Mouse (Mus musculus): Measurements from ENCODE around the gene Arhgef28. TPM values are rescaled to one million over a fixed set of nuclear protein-coding genes. Genes with fewer than 3 reads are reported as not detected.
A peak's percentile ranks its signal among the peaks of the same experiment; 100 is the strongest.

Gene Arhgef28
- polyA plus RNA-seq, 1 experiment, result 3.3 TPM

- H3K36me3 ChIP-seq (ENCODE audit: control insufficient read depth, insufficient read depth, low read length), result no peaks in the 10 kb centered on the region
- H3K27ac ChIP-seq (ENCODE audit: insufficient read depth, low read depth, low read length), result no peak overlapping the region
- TF ChIP-seq CTCF (IDR thresholded peaks at IDR 0.05; ENCODE audit: extremely low read depth, insufficient read length, insufficient replicate concordance, low read depth, low read length), result no peak
- no peak for TF ChIP-seq POLR2A (IDR thresholded peaks at IDR 0.05; ENCODE audit: low read depth, low read length)
- H3K27me3 ChIP-seq (ENCODE audit: control insufficient read depth, insufficient read depth, low read length), result no peaks in the 10 kb centered on the region
- WGBS, result 2% methylated on average over 13 of the region's 13 CpGs
- H3K4me1 ChIP-seq (ENCODE audit: control insufficient read depth, insufficient read depth, insufficient read length, low read length), result peaks cover 8% of the 10 kb centered on the region; the same call in 1 of the 2 replicates
- peak overlapping the region; percentile 85 for H3K4me3 ChIP-seq (ENCODE audit: low read depth, low read length)
Observed at GRCm38 (mm10) chr13:98206546-98206870, 269 bp upstream of the Arhgef28 start.

- no peak for TF ChIP-seq CTCF (IDR thresholded peaks at IDR 0.05; ENCODE audit: extremely low read depth, insufficient read length, insufficient replicate concordance, low read depth, low read length)
- no peak for TF ChIP-seq POLR2A (IDR thresholded peaks at IDR 0.05; ENCODE audit: low read depth, low read length)
- Histone ChIP-seq H3K4me1 (ENCODE audit: control insufficient read depth, insufficient read depth, insufficient read length, low read length) (peaks cover 8% of the 10 kb centered on the region; the same call in 1 of the 2 replicates), H3K27ac (ENCODE audit: insufficient read depth, low read depth, low read length) (0 out of 2 replicates have a peak overlapping the region, but pooled peaks have one; percentile 35), H3K36me3 (ENCODE audit: control insufficient read depth, insufficient read depth, low read length) (no peaks in the 10 kb centered on the region; the same call in 1 of the 2 replicates), H3K27me3 (ENCODE audit: control insufficient read depth, insufficient read depth, low read length) (no peaks in the 10 kb centered on the region), H3K4me3 (ENCODE audit: low read depth, low read length) (peak overlapping the region; percentile 85)
- 18% methylated on average over 8 of the region's 8 CpGs for WGBS
Observed at GRCm38 (mm10) chr13:98205111-98205510, 1.1 kb downstream of the Arhgef28 start.

- Histone ChIP-seq H3K27ac (ENCODE audit: insufficient read depth, low read depth, low read length) (no peak overlapping the region), H3K4me1 (ENCODE audit: control insufficient read depth, insufficient read depth, insufficient read length, low read length) (peaks cover 8% of the 10 kb centered on the region; the same call in 1 of the 2 replicates), H3K4me3 (ENCODE audit: low read depth, low read length) (no peak overlapping the region), H3K27me3 (ENCODE audit: control insufficient read depth, insufficient read depth, low read length) (no peaks in the 10 kb centered on the region), H3K36me3 (ENCODE audit: control insufficient read depth, insufficient read depth, low read length) (no peaks in the 10 kb centered on the region; the same call in 1 of the 2 replicates)
- TF ChIP-seq CTCF (IDR thresholded peaks at IDR 0.05; ENCODE audit: extremely low read depth, insufficient read length, insufficient replicate concordance, low read depth, low read length), result no peak
- TF ChIP-seq POLR2A (IDR thresholded peaks at IDR 0.05; ENCODE audit: low read depth, low read length), result no peak
- WGBS, result 30% methylated on average over 8 of the region's 8 CpGs
Observed at GRCm38 (mm10) chr13:98204371-98204770, 1.9 kb downstream of the Arhgef28 start.

GRCm38 (mm10) chr13:98201436-98201835, 4.8 kb downstream of the Arhgef28 start:
- WGBS, result 31% methylated on average over 9 of the region's 9 CpGs
- no peaks in the 10 kb centered on the region; the same call in 1 of the 2 replicates for H3K36me3 ChIP-seq (ENCODE audit: control insufficient read depth, insufficient read depth, low read length)

GRCm38 (mm10) chr13:98192596-98192995, 13.6 kb downstream of the Arhgef28 start:
- no peaks in the 10 kb centered on the region for H3K27me3 ChIP-seq (ENCODE audit: control insufficient read depth, insufficient read depth, low read length)
- no peaks in the 10 kb centered on the region for H3K36me3 ChIP-seq (ENCODE audit: control insufficient read depth, insufficient read depth, low read length)
- TF ChIP-seq POLR2A (IDR thresholded peaks at IDR 0.05; ENCODE audit: low read depth, low read length) (no peak), CTCF (IDR thresholded peaks at IDR 0.05; ENCODE audit: extremely low read depth, insufficient read length, insufficient replicate concordance, low read depth, low read length) (no peak)
- H3K4me1 ChIP-seq (ENCODE audit: control insufficient read depth, insufficient read depth, insufficient read length, low read length), result no peaks in the 10 kb centered on the region
- 77% methylated on average over 10 of the region's 10 CpGs for WGBS
- H3K27ac ChIP-seq (ENCODE audit: insufficient read depth, low read depth, low read length), result no peak overlapping the region
- H3K4me3 ChIP-seq (ENCODE audit: low read depth, low read length), result no peak overlapping the region

More at GRCm38 (mm10) chr13:98201436-98201835, 4.8 kb downstream of the Arhgef28 start:
- no peaks in the 10 kb centered on the region for H3K27me3 ChIP-seq (ENCODE audit: control insufficient read depth, insufficient read depth, low read length)
- 0 out of 2 replicates have a peak overlapping the region, but pooled peaks have one; percentile 3 for H3K27ac ChIP-seq (ENCODE audit: insufficient read depth, low read depth, low read length)
- peaks cover 8% of the 10 kb centered on the region; the same call in 1 of the 2 replicates for H3K4me1 ChIP-seq (ENCODE audit: control insufficient read depth, insufficient read depth, insufficient read length, low read length)
- no peak overlapping the region for H3K4me3 ChIP-seq (ENCODE audit: low read depth, low read length)
- TF ChIP-seq POLR2A (IDR thresholded peaks at IDR 0.05; ENCODE audit: low read depth, low read length) (no peak), CTCF (IDR thresholded peaks at IDR 0.05; ENCODE audit: extremely low read depth, insufficient read length, insufficient replicate concordance, low read depth, low read length) (no peak)

- Histone ChIP-seq H3K4me1 (ENCODE audit: control insufficient read depth, insufficient read depth, insufficient read length, low read length) (peaks cover 2% of the 10 kb centered on the region; the same call in 1 of the 2 replicates), H3K27ac (ENCODE audit: insufficient read depth, low read depth, low read length) (no peak overlapping the region), H3K36me3 (ENCODE audit: control insufficient read depth, insufficient read depth, low read length) (no peaks in the 10 kb centered on the region), H3K27me3 (ENCODE audit: control insufficient read depth, insufficient read depth, low read length) (no peaks in the 10 kb centered on the region), H3K4me3 (ENCODE audit: low read depth, low read length) (no peak overlapping the region)
- WGBS, result 95% methylated on average over 2 of the region's 2 CpGs
- TF ChIP-seq CTCF (IDR thresholded peaks at IDR 0.05; ENCODE audit: extremely low read depth, insufficient read length, insufficient replicate concordance, low read depth, low read length) (no peak), POLR2A (IDR thresholded peaks at IDR 0.05; ENCODE audit: low read depth, low read length) (no peak)
Observed at GRCm38 (mm10) chr13:98188500-98188899, 17.7 kb downstream of the Arhgef28 start.

GRCm38 (mm10) chr13:98187904-98188303, 18.3 kb downstream of the Arhgef28 start:
- TF ChIP-seq CTCF (IDR thresholded peaks at IDR 0.05; ENCODE audit: extremely low read depth, insufficient read length, insufficient replicate concordance, low read depth, low read length) (no peak), POLR2A (IDR thresholded peaks at IDR 0.05; ENCODE audit: low read depth, low read length) (no peak)
- Histone ChIP-seq H3K27me3 (ENCODE audit: control insufficient read depth, insufficient read depth, low read length) (no peaks in the 10 kb centered on the region), H3K36me3 (ENCODE audit: control insufficient read depth, insufficient read depth, low read length) (no peaks in the 10 kb centered on the region), H3K4me1 (ENCODE audit: control insufficient read depth, insufficient read depth, insufficient read length, low read length) (peaks cover 2% of the 10 kb centered on the region; the same call in 1 of the 2 replicates), H3K27ac (ENCODE audit: insufficient read depth, low read depth, low read length) (no peak overlapping the region), H3K4me3 (ENCODE audit: low read depth, low read length) (no peak overlapping the region)
- 95% methylated on average over 1 of the region's 1 CpGs for WGBS
